Mouse (Mus musculus): ENCODE data around the gene Tsen2. TPM values are rescaled to one million over a fixed set of nuclear protein-coding genes. Genes with fewer than 3 reads are reported as not detected.

The Tsen2 gene
- polyA plus RNA-seq, 1 experiment, result 4.2 TPM

DNA sequence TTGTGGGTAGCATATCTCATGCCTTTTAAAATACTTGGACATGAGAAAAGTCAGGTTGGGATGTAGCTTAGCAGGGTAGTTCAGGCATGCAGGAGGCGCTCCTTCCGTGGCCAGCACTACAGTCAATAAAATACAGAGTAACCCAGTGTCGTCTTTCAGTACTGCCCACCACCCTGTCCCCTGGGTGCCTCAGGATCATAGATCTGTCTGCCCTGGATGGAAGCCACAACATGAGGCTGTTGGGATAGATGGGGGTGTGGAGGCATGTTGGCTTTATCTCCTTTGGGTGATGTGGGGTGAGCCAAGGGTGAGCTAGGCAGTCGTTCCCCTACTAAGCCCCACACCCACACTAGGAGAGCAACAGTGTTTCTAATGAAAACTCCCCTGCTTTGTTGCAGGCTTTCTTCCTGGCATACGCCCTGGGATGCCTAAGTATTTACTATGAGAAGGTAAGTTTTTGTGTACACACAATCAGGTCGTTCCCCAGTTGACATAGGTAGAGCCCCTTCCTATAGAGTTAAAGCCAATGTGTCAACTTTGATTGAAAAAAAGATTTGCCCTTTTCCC, 21.1 kb downstream of the Tsen2 start:
- Histone ChIP-seq H3K4me3 (replicated peaks; ENCODE audit: extremely low read depth, low read depth, low read length) (no peak overlapping the region), H3K4me1 (ENCODE audit: control insufficient read depth, insufficient read depth, low read length) (no peaks in the 10 kb centered on the region)
- DNase-seq, result no peak
- TF ChIP-seq POLR2A (IDR thresholded peaks at IDR 0.05; ENCODE audit: borderline replicate concordance, extremely low read depth, low read depth, low read length), result no peak
- TF ChIP-seq CTCF (IDR thresholded peaks at IDR 0.05; ENCODE audit: insufficient read depth, low read length), result no peak
- WGBS, result 82% methylated on average over 6 of the region's 6 CpGs

DNA sequence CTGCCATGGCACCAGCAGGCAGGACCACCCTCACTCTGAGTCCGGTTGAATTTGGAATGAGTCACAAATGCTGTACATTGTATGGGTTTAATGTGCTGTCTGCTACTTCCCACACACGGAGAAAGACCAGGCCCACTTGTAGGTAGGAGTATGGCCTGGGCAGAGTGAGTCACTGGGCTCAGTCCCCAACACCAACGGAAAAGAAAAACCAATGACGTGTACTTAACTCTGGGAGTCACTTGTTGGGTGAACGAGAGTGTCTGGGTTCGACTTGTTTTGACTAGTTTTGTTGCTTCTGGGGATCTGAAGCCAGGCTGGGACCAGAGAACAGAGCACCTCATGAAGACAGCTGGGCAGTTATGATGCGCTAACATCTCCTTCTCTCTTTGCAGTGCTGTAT, 29.7 kb downstream of the Tsen2 start:
- TF ChIP-seq CTCF (IDR thresholded peaks at IDR 0.05; ENCODE audit: insufficient read depth, low read length) (no peak), POLR2A (IDR thresholded peaks at IDR 0.05; ENCODE audit: borderline replicate concordance, extremely low read depth, low read depth, low read length) (no peak)
- DNase-seq, result no peak
- WGBS, result 87% methylated on average over 7 of the region's 7 CpGs
- Histone ChIP-seq H3K4me1 (ENCODE audit: control insufficient read depth, insufficient read depth, low read length) (no peaks in the 10 kb centered on the region), H3K4me3 (replicated peaks; ENCODE audit: extremely low read depth, low read depth, low read length) (no peak overlapping the region)

GRCm38 (mm10) chr6:115577407-115577806, 32.9 kb downstream of the Tsen2 start:
- 79% methylated on average over 5 of the region's 5 CpGs for WGBS
- TF ChIP-seq CTCF (IDR thresholded peaks at IDR 0.05; ENCODE audit: insufficient read depth, low read length) (no peak), POLR2A (IDR thresholded peaks at IDR 0.05; ENCODE audit: borderline replicate concordance, extremely low read depth, low read depth, low read length) (no peak)
- Histone ChIP-seq H3K4me1 (ENCODE audit: control insufficient read depth, insufficient read depth, low read length) (no peaks in the 10 kb centered on the region), H3K4me3 (replicated peaks; ENCODE audit: extremely low read depth, low read depth, low read length) (no peak overlapping the region)
- no peak for DNase-seq

DNA sequence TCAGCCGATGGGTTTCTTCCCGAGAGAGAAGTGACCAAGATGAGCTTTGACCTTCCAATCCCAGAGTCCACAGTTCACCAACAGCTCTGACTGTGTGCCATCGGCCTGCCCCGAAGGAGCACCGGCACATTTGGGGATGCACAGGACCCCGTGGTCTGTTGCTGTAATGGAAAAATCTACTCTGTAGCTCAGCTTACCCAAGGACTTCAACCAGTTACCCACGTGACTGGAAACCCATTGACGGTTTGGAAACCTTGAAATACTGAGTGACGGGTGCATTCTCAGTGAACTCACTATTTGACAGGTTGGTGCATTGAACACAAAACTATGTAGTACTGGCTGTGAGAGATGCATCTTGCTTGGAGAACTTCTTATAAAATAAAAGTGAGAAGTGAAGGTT, 33.5 kb downstream of the Tsen2 start:
- TF ChIP-seq CTCF (IDR thresholded peaks at IDR 0.05; ENCODE audit: insufficient read depth, low read length) (no peak), POLR2A (IDR thresholded peaks at IDR 0.05; ENCODE audit: borderline replicate concordance, extremely low read depth, low read depth, low read length) (no peak)
- Histone ChIP-seq H3K4me3 (replicated peaks; ENCODE audit: extremely low read depth, low read depth, low read length) (no peak overlapping the region), H3K4me1 (ENCODE audit: control insufficient read depth, insufficient read depth, low read length) (no peaks in the 10 kb centered on the region)
- WGBS, result 94% methylated on average over 9 of the region's 9 CpGs
- no peak for DNase-seq

DNA sequence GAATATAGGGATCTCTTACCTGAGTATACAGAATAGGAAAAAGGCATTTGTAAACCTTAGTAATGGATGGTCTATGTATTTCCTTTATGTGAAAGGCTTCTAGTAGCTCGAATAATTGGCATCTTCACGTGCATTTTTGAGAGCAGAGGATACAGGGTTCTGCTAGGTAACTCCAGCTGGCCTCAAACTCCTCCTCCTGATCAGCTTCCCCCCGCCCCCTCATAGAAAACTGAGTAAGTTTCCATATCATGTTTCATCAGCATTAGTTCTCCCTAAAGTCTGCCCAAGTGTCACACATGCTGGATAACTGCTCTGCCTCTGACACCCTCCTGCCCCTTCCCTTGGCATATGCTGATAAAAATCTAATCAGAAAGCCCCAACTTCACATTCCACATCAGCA, 36.3 kb downstream of the Tsen2 start:
- 81% methylated on average over 3 of the region's 3 CpGs for WGBS
- no peak for TF ChIP-seq CTCF (IDR thresholded peaks at IDR 0.05; ENCODE audit: insufficient read depth, low read length)
- no peak for TF ChIP-seq POLR2A (IDR thresholded peaks at IDR 0.05; ENCODE audit: borderline replicate concordance, extremely low read depth, low read depth, low read length)
- Histone ChIP-seq H3K4me1 (ENCODE audit: control insufficient read depth, insufficient read depth, low read length) (no peaks in the 10 kb centered on the region), H3K4me3 (replicated peaks; ENCODE audit: extremely low read depth, low read depth, low read length) (no peak overlapping the region)
- DNase-seq, result no peak

DNA sequence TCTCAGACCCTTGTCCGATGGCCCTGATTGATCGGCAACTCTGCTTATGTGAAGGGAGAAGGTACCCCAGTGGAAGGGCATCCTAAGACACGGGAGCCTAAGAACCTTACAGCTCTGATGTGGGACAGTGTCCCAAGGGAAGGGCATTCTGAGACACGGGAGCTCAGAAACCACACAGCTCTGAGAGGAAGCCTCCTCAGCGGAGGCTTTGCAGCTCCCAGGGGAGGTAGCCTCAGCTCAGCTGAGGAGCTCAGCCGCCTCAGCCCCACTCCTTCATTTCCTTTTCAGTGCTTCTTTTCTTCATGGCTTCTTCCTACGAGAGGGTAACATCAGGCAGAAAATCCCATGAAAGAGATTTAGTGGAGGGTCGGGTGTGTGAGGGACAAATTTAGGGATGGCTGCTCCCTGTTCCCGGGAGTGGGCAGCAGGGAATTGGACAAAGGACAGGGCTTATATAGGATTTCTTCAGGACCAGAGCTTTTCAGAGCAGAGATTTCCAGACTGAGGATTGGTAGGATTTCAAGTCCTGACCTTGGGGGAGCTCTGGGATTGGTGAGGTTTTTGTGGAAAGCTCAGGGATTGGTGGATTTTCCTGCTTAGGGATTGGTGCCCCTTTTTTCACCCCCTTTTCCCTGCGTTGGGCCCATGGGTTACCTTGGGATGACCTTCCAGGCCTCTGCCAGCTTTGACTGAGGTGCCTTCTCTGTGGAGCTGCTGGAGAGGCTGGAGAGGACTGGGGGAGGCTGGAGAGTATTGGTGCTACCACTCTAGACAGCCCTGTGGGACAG, 38.1 kb downstream of the Tsen2 start:
- no peak for TF ChIP-seq CTCF (IDR thresholded peaks at IDR 0.05; ENCODE audit: insufficient read depth, low read length)
- no peak for TF ChIP-seq POLR2A (IDR thresholded peaks at IDR 0.05; ENCODE audit: borderline replicate concordance, extremely low read depth, low read depth, low read length)
- DNase-seq, result no peak
- Histone ChIP-seq H3K4me1 (ENCODE audit: control insufficient read depth, insufficient read depth, low read length) (no peaks in the 10 kb centered on the region), H3K4me3 (replicated peaks; ENCODE audit: extremely low read depth, low read depth, low read length) (no peak overlapping the region)
- WGBS, result 79% methylated on average over 10 of the region's 10 CpGs

DNA sequence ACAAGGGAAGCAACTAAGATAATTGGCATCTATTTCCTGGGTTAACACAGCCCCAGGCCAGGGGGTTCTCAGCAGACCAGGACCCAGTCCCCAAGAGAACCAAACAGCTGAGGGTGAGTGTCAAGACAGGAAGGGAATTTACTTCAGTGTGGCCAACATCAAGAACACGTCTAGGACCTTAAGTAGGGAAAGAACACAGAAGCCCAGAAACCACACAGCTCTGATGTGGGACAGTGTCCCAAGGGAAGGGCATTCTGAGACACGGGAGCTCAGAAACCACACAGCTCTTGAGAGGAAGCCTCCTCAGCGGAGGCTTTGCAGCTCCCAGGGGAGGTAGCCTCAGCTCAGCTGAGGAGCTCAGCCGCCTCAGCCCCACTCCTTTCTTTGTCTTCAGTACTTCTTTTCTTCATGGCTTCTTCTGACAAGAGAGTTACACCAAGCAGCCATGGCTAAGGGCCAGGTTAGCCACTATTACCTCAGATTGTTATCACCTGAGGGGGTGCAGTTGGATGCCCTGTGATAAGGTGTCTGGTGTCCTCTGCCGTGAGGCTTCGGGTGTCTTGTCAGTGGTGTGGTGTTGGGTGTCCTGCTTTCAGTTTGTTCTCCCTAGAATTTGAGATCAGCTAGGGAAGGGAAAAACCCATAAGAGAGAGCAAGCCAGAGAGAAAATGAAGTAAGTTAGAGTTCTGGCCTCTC, 39.1 kb downstream of the Tsen2 start:
- no peak for TF ChIP-seq POLR2A (IDR thresholded peaks at IDR 0.05; ENCODE audit: borderline replicate concordance, extremely low read depth, low read depth, low read length)
- no peak for TF ChIP-seq CTCF (IDR thresholded peaks at IDR 0.05; ENCODE audit: insufficient read depth, low read length)

DNA sequence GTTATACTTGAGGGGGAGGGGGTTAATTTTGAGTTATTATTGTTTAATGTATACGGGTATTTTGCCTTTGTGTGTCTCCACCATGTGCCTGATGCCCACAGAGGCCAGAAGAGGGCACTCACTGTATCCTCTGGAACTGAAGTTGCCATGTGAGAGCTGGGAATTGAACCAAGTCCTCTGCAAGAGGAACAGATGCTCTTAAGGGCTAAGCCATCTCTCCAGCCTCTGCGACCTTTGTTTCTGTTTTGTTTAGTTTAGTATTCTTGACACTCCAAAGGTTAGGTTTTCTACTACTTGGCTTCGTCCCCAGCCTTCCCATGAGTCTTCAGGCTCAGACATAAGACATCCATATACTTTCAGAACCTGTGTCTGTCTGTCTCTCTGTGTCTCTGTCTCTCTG, 39.7 kb downstream of the Tsen2 start:
- 70% methylated on average over 3 of the region's 3 CpGs for WGBS
- Histone ChIP-seq H3K4me1 (ENCODE audit: control insufficient read depth, insufficient read depth, low read length) (no peaks in the 10 kb centered on the region), H3K4me3 (replicated peaks; ENCODE audit: extremely low read depth, low read depth, low read length) (no peak overlapping the region)
- no peak for DNase-seq
- no peak for TF ChIP-seq POLR2A (IDR thresholded peaks at IDR 0.05; ENCODE audit: borderline replicate concordance, extremely low read depth, low read depth, low read length)
- no peak for TF ChIP-seq CTCF (IDR thresholded peaks at IDR 0.05; ENCODE audit: insufficient read depth, low read length)

More for the DNA sequence above, 39.1 kb downstream of the Tsen2 start:
- Histone ChIP-seq H3K4me1 (ENCODE audit: control insufficient read depth, insufficient read depth, low read length) (no peaks in the 10 kb centered on the region), H3K4me3 (replicated peaks; ENCODE audit: extremely low read depth, low read depth, low read length) (no peak overlapping the region)
- DNase-seq, result no peak
- WGBS, result 63% methylated on average over 6 of the region's 6 CpGs

- no peak for DNase-seq
These were observed 41.9 kb downstream of the Tsen2 start for GRCm38 (mm10) chr6:115586321-115586720.

More at GRCm38 (mm10) chr6:115586321-115586720, 41.9 kb downstream of the Tsen2 start:
- H3K4me3 ChIP-seq (replicated peaks; ENCODE audit: extremely low read depth, low read depth, low read length), result no peak overlapping the region
- H3K4me1 ChIP-seq (ENCODE audit: control insufficient read depth, insufficient read depth, low read length), result no peaks in the 10 kb centered on the region
- 80% methylated on average over 10 of the region's 10 CpGs for WGBS
- TF ChIP-seq CTCF (IDR thresholded peaks at IDR 0.05; ENCODE audit: insufficient read depth, low read length) (no peak), POLR2A (IDR thresholded peaks at IDR 0.05; ENCODE audit: borderline replicate concordance, extremely low read depth, low read depth, low read length) (no peak)

Measured in lung, adult 2 months (tissue).